Mouse (Mus musculus): ENCODE results near the gene Lmod2.

DNA sequence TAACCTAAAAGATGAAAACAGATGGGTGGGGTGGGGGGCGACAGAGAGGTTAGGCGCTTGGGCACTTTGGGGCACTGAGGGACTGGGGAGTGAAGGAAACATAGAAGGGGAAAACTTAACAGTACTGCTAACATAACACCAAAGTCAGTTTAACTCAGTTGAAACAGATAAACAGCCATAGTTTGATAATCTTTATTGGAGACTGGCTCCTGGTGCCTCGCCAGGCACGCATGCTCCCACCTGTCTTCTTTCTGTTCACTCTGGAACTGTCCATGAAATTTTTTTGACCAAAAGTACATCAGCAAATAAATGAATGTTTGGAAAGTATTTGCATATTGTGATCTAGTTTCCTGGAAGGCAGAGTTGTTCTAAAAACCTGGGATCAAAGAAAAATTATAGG lies 43.7 kb downstream of the Lmod2 start:
- TF ChIP-seq POLR2A (IDR thresholded peaks at IDR 0.05; ENCODE audit: control insufficient read depth, extremely low read depth, insufficient read depth, low read length, poor library complexity) = no peak
- no peak for TF ChIP-seq CTCF (IDR thresholded peaks at IDR 0.05; ENCODE audit: borderline replicate concordance, control insufficient read depth, extremely low read depth, insufficient read depth, low read length, poor library complexity)

Data from thymus, adult 2 months (tissue).